Mouse (Mus musculus) embryonic facial prominence, embryonic 14.5 days (tissue): Measurements from ENCODE around the gene Camk2b. TPM values are rescaled to one million over a fixed set of nuclear protein-coding genes. Genes with fewer than 3 reads are reported as not detected.
"Not testable (repeated sequence)": the region's sequence is repeated elsewhere in the genome, so short reads cannot be mapped to it uniquely, and the experiment has no call there.

Source experiments
- ATAC-seq: fragments of 200-750 bp; cut with Nextera tagmentation; 2 replicates; pipeline ENCODE4 v1.8.0; 2017; ENCODE audit warnings: low read depth, moderate number of reproducible peaks, moderate TSS enrichment
- DNase-seq: peaks from one replicate; pipeline ENCODE4 v3.0.0-alpha.2; 2015; ENCODE audit warnings: low spot score
- H3K27ac ChIP-seq: fragments of 300-500 bp; sonication (generic); replicated peaks from 2 replicates; pipeline ENCODE4 v1.5.1; 2014; ENCODE audit warnings: low read depth, mild to moderate bottlenecking, low read length, moderate library complexity
- H3K27me3 ChIP-seq: fragments of 300-500 bp; sonication (generic); replicated peaks from 2 replicates; pipeline ENCODE4 v1.6.1; 2014; ENCODE audit warnings: low read length; ENCODE audit not compliant: control insufficient read depth, insufficient read depth
- H3K36me3 ChIP-seq: fragments of 300-500 bp; sonication (generic); 2 replicates; pipeline ENCODE4 v1.6.1; 2014; ENCODE audit warnings: low read length, mixed read lengths; ENCODE audit not compliant: control insufficient read depth, insufficient read depth
- H3K4me1 ChIP-seq: fragments of 300-500 bp; sonication (generic); 2 replicates; pipeline ENCODE4 v1.6.1; 2014; ENCODE audit warnings: antibody characterized with exemption, low read length; ENCODE audit not compliant: control insufficient read depth, insufficient read depth
- H3K4me2 ChIP-seq: fragments of 300-500 bp; sonication (generic); 2 replicates; pipeline ENCODE4 v1.6.1; 2014; ENCODE audit warnings: low read depth, mild to moderate bottlenecking, low read length, moderate library complexity, mixed read lengths
- H3K4me3 ChIP-seq: fragments of 300-500 bp; sonication (generic); 2 replicates; pipeline ENCODE4 v1.5.1; 2014; ENCODE audit warnings: low read depth, mild to moderate bottlenecking, low read length
- H3K9ac ChIP-seq: fragments of 300-500 bp; sonication (generic); 2 replicates; pipeline ENCODE4 v1.6.1; 2014; ENCODE audit warnings: low read depth, mild to moderate bottlenecking, low read length, moderate library complexity, mixed read lengths
- H3K9me3 ChIP-seq: fragments of 300-500 bp; sonication (generic); 2 replicates; pipeline ENCODE4 v1.6.1; 2016; ENCODE audit warnings: low read length; ENCODE audit not compliant: control insufficient read depth
- WGBS: fragments of 180-500 bp; shearing (Covaris S2); extraction: QIAGEN DNeasy Blood & Tissue Kit; methylation state at CpG from one replicate; pipeline ENCODE4 v1.1.7; 2014; 5-methylcytosine and 5-hydroxymethylcytosine counted together
- polyA plus RNA-seq: library from polyadenylated mRNA; unstranded; fragments of >200 nt; fragmentation: Nextera tagmentation; extraction: Ambion mirVana; gene quantifications from 2 replicates; pipeline ENCODE4 v1.2.1, GENCODE M21; 2014

Gene Camk2b
- polyA plus RNA-seq, 1 experiment from 2014 or later = 9.2 TPM

DNA sequence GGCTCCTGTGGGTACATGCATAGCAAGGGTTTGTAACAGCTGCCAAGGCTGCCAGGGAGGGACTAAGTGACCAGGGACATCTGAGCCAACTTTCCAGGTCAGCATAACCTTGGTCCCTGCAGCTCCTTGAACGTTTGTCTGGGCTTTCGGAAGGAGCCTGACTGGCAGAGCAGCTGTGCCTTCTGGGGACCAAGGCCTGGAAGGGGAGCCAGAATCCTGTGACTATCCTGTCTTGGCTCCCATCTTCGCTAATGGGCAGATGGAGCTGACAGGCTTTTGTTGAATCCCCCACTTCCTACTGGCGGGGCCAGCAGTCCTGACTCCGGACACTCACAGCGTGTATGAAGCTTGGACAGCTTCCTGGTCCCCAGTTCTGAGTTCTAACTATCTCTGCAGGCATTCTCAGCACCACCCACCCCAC lies 51.1 kb downstream of the Camk2b start:
- no peak overlapping the region for H3K27ac ChIP-seq
- no peak overlapping the region for H3K4me3 ChIP-seq
- H3K9me3 ChIP-seq = no peaks in the 10 kb centered on the region
- no peak overlapping the region for H3K9ac ChIP-seq
- H3K4me2 ChIP-seq = no peak overlapping the region
- 75% methylated on average over 6 of the region's 6 CpGs for WGBS
- H3K36me3 ChIP-seq = no peaks in the 10 kb centered on the region
- ATAC-seq = no peak
- DNase-seq = no peak
- H3K27me3 ChIP-seq = no peaks in the 10 kb centered on the region
- no peaks in the 10 kb centered on the region for H3K4me1 ChIP-seq

DNA sequence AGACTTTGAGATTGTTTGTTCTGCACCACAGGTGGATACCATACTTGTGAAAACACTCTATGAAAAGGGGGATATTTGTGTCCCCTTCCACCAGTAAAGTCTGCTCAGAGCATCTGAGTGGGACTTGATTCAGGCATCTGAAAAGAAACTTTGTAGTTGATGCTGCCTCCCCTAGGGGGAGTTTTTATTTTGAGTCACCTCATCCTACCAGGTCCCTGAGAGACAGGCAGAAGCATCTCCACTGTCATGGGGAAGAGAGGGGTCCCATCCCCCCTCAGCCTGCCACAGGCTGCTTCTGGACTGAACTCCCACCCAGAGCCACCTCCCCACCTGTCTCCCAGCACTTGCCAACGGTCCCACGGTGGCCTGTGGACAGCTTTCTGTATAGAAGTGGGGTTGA lies 52.8 kb downstream of the Camk2b start:
- ATAC-seq (no peak), DNase-seq (no peak)
- Histone ChIP-seq H3K4me2 (no peak overlapping the region), H3K36me3 (no peaks in the 10 kb centered on the region), H3K27me3 (no peaks in the 10 kb centered on the region), H3K4me3 (no peak overlapping the region), H3K4me1 (no peaks in the 10 kb centered on the region), H3K9ac (no peak overlapping the region), H3K9me3 (no peaks in the 10 kb centered on the region), H3K27ac (no peak overlapping the region)
- WGBS = 66% methylated on average over 2 of the region's 2 CpGs

- Histone ChIP-seq H3K4me1 (no peaks in the 10 kb centered on the region), H3K36me3 (no peaks in the 10 kb centered on the region), H3K4me2 (no peak overlapping the region), H3K4me3 (no peak overlapping the region), H3K27me3 (no peaks in the 10 kb centered on the region), H3K9me3 (no peaks in the 10 kb centered on the region), H3K9ac (no peak overlapping the region), H3K27ac (no peak overlapping the region)
- ATAC-seq = no peak
- 97% methylated on average over 3 of the region's 3 CpGs for whole genome bisulfite sequencing
- no peak for DNase-seq
Observed at GRCm38 (mm10) chr11:6011879-6012278, 54.3 kb downstream of the Camk2b start.

- not testable (repeated sequence) for H3K9ac ChIP-seq, H3K27ac ChIP-seq, H3K4me2 ChIP-seq, ATAC-seq, DNase-seq, H3K9me3 ChIP-seq, H3K4me3 ChIP-seq, H3K36me3 ChIP-seq, H3K27me3 ChIP-seq, H3K4me1 ChIP-seq
- WGBS = no CpG with 5 or more reads among the region's 18 CpGs
Observed at GRCm38 (mm10) chr11:6010751-6011482, 55.2 kb downstream of the Camk2b start.

DNA sequence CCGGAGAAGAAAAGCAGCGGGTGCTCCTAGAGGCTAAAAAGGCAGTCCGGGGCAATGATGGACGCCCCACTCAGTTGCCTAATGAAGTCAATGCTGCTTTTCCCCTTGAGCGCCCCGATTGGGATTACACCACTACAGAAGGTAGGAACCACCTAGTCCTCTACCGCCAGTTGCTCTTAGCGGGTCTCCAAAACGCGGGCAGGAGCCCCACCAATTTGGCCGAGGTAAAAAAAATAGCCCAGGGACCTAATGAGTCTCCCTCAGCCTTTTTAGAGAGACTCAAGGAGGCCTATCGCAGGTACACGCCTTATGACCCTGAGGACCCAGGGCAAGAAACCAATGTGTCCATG lies 58.4 kb downstream of the Camk2b start:
- not testable (repeated sequence) for H3K9me3 ChIP-seq, H3K27ac ChIP-seq, H3K36me3 ChIP-seq, H3K4me1 ChIP-seq, H3K27me3 ChIP-seq, DNase-seq, H3K9ac ChIP-seq, ATAC-seq
- peak overlapping the region; percentile 26 for H3K4me3 ChIP-seq
- 19% methylated on average over 10 of the region's 13 CpGs for WGBS
- peak overlapping the region; percentile 44; the same call in 1 of the 2 replicates for H3K4me2 ChIP-seq

GRCm38 (mm10) chr11:6007010-6007778 lies 59.0 kb downstream of the Camk2b start:
- DNase-seq, H3K27me3 ChIP-seq, H3K4me1 ChIP-seq, H3K36me3 ChIP-seq, H3K27ac ChIP-seq, H3K9me3 ChIP-seq: not testable (repeated sequence)
- H3K4me2 ChIP-seq = peak overlapping the region; percentile 56
- H3K9ac ChIP-seq = peak overlapping the region; percentile 51
- ATAC-seq = peak; percentile 53; the same call in 1 of the 2 replicates
- WGBS = 10% methylated on average over 18 of the region's 49 CpGs
- peak overlapping the region; percentile 37 for H3K4me3 ChIP-seq

GRCm38 (mm10) chr11:6006351-6007009 lies 59.7 kb downstream of the Camk2b start:
- Histone ChIP-seq H3K4me3 (peak overlapping the region; percentile 37), H3K9ac (0 out of 2 replicates have a peak overlapping the region, but pooled peaks have one; percentile 30), H3K4me2 (peak overlapping the region; percentile 56)
- H3K27ac ChIP-seq, H3K4me1 ChIP-seq, H3K36me3 ChIP-seq, DNase-seq, H3K27me3 ChIP-seq, ATAC-seq, H3K9me3 ChIP-seq: not testable (repeated sequence)
- 1% methylated on average over 28 of the region's 44 CpGs for WGBS

DNA sequence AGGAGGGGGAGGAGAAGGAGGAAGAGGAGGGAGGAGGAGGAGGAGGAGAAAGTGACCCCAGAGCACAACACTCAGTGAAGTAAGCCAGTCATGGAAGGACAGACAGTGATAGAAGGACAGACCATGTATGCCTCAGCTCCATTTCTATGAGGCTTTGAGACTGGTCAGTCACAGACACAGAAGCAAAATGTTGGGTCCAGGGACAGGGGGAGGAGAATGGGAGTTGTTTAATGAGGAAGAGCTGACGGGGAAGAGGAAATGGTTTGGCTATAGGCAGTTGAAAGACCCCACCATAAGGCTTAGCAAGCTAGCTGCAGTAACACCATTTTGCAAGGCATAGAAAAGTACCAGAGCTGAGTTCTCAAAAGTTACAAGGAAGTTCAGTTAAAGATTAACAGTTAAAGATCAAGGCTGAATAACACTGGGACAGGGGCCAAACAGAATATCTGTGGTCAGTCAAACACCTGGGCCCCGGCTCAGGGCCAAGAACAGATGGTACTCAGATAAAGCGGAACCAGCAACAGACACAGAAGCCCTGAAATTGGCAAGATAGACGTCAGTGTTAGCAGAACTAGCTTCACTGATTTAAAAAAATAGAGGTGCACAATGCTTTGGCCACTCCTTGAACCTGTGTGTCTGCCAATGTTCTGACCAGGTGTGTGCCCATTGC lies 60.7 kb downstream of the Camk2b start:
- H3K4me3 ChIP-seq, H3K36me3 ChIP-seq, DNase-seq, H3K27ac ChIP-seq, H3K27me3 ChIP-seq, ATAC-seq, H3K4me1 ChIP-seq, H3K9ac ChIP-seq, H3K9me3 ChIP-seq, H3K4me2 ChIP-seq: not testable (repeated sequence)
- 18% methylated on average over 1 of the region's 4 CpGs for WGBS
